Mouse (Mus musculus) c-Kit-negative CD71-positive TER-119-positive erythroid progenitor cells, embryonic 14.5 days (primary cell): ENCODE measurements around the gene Cog1.

Experiments used
- DNase-seq: peaks from one replicate; pipeline ENCODE4 v3.0.0-alpha.2; 2013; ENCODE audit warnings: low read depth, low spot score

Gene Cog1

DNA sequence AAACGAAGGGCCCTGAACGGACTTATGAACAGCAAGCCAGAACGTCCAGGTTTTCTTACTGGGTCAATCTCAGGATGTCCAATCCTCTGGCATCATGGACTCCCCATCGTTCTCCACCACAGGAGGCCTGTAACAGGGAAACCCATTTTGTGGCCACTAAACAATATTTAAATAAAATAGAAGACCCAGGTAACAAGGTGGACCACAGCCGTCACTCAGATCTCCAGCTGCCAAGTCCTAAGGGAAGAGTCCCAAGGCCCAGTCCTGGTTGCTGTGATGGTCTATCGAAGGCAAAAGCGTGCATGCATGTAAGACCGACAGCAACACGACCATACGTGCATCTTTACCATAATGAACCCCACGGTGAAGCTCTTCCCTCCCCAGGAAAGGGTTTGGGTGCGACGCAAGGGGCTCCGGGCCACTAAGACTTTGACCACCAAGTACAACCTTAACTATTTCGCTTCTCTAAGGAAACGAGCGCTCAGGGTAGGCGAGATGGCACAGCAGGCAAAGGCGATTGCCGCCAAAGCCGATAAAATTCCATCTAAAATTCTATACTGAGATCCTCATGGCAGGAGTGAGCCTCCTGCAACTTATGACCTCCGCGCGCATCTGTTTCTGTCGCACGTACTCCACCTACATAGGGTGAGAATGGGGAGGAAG, at the start of gene Cog1:
TSS of gene Cog1 (plus strand) at position 480 of the 663 bp plus-strand sequence.
- DNase-seq: no peak

DNA sequence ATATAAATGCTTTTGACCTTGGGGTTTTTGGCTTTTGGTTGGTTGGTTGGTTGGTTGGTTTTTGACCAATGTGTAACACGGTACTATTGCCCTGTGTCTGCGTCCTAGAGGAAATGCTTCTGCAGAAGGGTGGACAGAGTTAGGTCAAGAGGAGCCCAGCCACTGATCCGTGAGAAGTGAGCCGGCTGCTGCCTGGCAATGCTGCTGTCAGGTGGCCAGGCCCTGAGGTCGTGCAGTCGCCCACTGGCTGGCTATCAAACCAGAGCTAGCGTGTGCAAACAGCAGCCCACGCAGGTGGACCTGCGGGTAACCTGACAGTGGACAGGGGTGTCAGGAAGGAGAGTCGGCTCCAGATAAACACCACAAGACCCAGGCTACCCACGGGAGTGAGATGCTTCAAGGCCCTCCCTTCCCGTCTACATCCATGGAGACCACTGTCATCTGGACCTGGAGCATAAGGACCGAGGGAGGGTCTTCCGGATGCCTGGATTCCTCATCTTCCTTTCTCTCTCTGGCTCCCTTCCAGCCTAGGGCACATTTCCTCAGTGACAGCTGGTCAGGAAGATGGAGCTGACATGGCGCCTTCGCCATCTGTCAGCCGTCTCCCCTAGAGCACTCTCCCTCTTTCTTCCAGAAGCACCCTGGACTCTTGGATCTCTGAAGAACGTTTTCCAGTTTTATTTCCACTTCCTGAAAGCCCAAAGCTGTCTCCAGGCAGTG, 48.3 kb upstream of the Cog1 start:
- no peak for DNase-seq

DNA sequence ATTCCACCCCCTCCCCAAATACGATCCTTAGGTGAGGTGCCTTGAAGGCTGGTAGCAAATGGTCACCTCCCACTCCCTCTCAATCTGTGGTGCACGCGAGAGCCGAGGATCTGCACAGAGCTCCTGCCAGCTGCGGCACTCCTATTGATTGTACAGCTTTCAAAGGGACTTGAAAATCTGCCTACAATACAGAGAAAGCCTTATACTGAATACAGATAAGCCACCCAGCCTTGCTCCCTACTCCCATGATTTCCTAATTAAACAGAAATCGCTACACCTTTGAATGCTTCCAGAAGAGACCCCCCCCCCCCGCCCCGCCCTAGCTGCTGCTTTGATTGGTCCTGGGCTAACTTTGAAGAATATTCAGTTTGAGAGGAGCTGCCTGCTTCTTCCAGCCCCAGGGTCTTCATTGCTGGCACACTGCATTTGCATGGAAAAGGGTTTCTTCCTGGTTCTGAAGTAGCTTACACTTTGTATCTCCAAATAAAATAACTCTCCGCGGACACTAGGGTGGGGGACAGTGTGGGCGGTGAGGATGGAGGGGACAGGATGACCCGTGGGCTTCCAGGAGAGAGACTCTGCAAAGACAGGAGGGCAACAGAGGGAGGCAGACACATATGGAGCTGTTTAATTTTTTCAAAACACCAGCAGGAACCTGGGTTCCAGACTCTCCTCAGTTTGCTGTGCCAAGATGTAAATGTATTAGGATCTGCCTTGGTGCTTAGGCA, 47.2 kb upstream of the Cog1 start:
- DNase-seq: no peak

DNA sequence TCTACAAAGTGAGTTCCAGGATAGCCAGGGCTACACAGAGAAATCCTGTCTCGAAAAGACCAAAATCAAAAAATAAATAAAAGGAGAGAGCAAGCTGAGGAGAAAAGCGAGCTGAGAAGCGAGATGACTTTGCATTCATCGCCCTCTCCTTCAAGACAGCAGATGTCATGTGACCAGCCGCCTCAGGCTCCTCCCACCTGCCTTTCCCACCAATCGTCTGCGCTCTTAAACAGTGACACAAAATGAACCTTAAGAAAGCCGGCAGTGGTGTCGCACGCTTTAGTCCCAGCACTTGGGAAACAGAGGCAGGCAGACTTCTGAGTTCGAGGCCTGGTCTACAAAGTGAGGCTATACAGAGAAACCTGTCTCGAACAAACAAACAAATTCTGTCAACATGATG, 41.4 kb upstream of the Cog1 start:
- DNase-seq: no peak

DNA sequence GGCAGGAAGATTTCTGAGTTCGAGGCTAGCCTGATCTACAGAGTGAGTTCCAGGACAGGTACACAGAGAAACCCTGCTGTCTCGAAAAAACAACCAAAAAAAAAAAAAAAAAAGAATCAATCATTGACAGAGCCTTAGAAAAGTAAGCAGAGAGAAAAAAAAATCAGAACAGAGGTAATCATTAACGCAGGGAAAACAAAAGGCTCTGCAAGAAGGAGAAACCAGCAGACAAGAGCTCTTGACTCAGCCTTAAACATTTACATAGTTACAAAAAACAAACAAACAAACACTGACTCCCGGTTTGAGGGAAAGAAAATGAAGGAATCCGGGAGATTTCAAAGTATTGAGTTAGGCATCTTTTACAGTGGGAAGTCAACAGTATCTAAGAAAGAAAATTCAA, 39.4 kb upstream of the Cog1 start:
- no peak for DNase-seq

DNA sequence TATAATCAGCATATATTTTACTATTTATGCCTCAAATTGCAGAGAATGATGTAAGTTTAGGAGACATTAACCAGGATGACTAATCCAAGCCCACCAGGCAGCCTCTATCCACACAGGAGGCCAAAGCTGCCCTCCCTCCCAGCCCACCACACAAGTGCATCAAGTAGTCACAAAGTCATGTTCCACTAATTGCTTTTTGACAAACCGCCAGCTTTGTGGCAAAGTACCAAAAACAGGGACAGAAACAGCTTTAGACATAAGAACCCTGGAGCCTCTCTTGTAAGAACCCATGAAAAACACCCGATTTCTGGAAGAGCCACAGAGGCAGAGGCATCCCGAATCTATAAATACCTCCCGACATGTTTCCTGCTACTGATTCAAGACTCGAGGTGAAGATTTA, 38.7 kb upstream of the Cog1 start:
- no peak for DNase-seq

DNA sequence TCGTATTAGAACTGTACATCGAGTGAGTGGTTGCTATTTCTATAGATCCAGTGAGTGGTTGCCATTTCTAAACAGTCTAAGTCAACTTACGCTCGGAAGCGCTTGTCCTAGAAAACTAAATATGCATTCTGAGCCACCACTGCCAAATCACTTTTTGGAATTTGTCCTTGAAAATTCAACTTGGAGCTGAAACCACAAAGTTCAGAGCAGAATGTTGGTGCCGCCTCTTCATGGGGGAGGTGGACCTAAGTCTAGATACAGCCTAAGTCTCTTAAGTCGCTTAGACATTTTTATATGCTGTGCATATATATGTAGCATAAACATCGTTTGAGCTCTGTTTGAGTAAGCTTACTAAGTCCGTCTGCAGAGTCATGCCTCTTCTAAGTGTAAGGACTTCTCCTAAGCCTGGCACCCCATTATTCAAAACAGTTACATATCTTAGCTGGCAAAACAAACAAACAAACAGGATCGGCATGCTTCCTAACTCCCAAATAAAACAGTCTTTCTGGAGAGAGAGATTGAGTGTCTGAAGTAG, 37.8 kb upstream of the Cog1 start:
- DNase-seq: no peak

DNA sequence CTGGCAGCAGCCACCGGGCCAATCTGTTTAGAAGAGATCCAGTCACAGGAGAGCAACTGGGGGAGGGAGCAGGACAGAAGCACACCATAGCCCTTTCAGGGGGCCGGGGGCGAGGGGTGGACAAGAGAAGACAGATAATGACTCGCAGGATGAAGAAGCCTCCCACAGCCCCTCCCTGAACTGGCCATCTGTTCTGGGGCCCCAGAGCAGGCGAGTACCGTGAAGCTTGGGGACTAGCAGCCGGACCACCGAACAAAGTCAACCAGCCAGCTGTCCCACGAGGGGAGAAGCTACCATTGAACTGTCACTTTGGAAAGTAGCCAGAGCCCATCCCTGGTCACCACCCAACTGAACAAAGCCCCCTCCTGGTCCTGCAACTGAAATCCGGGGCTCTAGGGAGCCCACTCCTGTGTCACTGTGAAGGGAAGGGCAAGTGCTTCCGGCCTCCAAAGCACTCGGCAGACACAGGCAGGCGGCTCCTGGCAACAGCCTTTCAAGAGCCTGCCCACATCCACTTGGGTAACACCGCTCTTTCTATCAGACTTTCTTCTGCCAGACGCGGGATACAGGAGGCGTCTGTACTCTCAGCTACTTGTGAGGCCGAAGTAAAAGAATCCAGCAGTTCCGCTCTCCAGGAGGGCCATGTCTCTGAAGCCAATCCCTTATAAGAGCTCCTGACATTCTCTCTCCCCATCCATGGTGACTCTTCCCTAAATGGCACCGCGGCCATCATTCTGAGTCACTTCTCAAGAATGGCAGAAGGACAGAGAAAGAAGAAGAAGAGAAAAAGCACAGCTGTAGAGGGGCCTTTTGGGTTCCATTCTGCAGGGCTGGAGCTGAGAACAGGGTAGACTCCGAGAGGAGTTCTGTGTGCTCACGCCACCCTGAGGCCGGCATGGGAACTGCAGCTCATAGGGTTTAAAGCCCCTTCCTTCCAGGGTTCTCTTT, 37.0 kb upstream of the Cog1 start:
- DNase-seq: no peak

DNA sequence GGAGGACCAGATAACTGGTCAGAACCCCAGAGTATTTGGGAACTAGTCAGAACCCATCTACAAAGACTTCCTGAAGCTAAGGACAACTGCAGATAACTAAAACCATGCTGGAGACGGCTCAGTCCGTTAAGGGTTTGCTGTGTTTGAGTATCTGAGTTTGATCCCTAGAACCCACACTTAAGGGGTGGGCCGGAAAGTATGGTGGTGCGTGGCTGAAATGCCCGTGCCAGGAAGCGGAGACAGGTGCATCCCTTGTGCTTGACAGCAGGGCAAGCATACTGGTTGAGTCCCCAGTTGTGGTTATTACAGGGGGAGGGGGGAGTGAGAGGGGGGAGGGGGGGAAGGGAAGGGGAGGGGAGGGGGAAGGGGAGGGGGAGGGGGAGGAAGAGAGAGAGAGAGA, 34.5 kb upstream of the Cog1 start:
- DNase-seq: no peak

DNA sequence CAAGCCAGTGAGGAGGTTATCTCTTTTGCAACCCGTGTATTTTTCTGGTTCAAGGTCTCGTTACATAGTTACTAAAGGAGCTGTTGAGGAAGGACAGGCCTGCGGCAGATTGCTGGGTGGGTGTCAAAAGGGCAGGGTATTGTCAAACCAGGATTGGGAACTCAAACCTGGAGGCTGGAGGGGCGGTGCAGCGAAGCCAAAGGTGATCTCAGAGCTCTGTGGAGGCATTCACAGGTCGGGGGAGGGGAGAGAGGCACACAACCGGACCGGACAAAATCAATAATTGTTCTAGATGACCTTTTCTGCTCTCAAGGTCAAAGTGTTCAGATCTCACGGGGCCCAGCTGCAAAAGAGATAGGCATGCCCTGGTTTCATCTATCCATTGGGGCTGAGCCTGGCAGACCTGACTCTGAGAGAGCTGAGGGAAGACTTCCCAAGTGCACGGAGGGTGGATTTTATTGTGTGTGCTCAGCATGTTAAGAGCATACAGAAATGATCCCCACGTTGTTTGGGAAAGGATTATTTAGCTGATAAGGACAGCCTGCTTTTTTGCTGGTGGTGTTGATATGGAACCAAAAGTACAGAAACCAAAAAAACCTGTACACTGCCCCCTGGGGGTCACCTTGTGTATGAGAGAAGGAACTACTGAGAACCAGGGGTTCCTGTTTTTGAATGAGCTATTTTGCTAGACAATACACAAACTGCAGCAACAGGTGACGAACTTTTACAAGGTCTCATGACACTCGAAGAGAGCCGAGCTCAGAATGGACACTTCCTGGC, 31.6 kb upstream of the Cog1 start:
- DNase-seq: peak; percentile 8

DNA sequence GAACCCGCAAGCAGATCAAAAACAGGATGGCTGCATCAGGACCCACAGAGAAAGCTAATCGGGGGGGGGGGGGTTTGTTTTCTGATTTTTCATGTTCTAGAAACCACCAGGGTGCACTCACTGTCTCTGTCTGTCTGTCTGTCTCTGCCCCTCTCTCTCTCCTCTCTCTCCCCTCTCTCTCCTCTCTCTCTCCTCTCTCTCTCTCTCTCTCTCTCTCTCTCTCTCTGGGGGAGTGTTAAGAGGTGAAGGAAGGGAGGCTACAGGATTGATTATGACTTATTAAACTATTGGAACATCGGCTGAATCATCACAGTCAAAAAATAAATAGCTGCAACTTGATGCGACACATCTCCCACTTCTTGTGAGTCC, 30.7 kb upstream of the Cog1 start:
- no peak for DNase-seq

DNA sequence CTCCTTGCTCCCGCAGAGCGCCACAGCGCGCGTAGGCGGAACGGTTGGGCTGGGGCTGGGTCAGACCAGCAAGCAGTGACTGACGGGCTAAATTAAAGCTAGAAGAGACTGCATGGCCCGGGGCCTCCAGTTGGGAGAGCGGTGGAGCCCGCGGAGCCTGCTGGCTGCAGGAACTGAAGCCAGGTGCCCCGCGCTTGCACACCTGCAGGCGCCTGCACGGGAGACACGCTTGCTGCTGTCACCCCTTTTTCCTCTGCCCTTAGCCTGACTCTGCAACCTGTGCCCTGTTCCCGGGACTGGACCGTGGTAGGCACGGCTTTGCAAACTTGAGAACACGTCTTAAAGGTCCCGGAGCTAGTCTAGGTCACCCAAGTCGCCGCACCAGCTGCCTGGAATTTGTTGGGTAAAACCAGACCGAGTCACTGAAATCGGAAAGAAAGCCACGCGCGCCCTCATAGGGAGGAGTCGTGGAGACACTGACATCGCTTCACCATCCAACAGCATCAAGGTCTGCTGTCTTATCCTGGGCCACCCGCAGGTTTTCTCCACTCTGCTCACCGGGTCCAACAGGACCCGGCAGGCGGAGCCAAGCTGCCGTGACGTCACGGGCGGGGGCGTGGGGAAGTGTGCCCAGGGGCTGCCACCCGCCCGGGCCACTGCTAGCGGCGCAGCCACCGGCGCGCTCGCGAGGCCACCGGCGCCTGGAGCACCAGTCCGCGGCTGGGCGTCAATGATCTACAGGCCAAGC, 30.1 kb upstream of the Cog1 start, which contains the start of gene Sstr2:
TSS of gene Sstr2 (plus strand) at position 671 of the 748 bp plus-strand sequence.
- no peak for DNase-seq

DNA sequence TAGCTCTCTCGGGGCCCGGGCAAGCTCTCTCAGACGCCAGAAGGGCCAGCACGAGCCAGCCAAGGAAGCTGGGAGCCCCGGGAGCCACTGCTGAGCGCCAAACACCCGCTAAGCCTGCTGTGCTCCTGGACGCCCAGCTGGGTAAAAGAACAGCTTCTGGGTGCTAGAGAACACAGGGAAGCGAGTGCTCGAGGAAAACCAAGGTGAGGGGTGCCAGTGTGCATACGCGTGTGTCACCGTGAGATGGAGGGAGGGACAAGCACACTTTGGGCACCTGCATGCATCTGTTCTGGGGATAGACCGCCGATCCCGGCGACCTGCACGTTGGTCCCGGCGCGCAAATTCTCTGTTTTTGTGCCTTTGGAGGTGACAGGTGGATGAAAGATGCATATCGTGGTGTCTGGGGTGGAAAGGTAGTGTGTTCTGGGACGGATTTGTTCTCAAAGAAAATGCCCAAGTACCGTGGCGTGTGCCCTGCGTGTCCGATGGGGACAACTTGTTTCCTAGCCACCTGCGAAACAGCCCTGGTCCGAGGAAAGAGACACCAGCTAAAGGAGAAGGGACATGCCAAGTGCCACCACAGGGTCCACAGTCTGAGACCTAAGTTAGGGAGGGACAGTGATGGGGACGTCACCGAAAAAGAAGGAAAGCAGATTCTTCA, 29.4 kb upstream of the Cog1 start:
- DNase-seq: no peak

DNA sequence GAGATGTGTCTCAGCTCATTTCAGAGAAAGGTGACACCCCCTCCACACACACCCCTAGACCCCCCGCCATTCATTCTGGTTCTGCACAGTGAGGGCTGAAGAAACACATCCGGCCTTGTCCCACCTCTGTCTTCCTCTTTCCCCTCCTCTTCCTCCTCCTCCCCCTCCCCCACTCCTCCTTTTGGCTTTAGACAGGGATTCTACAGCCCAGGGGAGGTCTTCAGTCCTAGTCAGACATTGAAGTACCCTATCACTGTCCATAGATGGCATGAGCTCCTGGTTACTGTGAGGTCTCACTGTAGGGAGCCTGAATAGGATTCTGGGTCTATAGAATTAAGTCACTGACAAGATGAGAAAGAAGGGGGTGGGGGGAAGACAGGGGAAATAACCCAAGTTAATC, 28.0 kb upstream of the Cog1 start:
- no peak for DNase-seq

DNA sequence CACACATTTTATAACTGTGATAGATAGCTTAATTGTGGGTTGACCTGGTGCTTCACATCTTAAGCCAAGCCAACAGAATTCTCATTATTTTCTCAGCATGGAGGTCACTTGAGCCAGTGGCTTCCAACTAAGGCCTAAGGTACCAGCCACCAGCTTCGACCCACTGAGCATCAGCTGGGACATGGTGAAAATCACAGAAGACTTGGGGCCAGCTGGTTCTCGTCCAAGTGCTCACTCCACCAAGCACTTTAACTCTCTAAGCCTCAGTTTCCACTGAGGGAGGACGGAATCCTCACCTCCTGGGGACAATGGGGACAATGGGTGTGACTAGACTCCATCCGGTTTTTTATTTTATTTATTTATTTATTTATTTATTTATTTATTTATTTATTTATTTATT, 26.9 kb upstream of the Cog1 start:
- no peak for DNase-seq

DNA sequence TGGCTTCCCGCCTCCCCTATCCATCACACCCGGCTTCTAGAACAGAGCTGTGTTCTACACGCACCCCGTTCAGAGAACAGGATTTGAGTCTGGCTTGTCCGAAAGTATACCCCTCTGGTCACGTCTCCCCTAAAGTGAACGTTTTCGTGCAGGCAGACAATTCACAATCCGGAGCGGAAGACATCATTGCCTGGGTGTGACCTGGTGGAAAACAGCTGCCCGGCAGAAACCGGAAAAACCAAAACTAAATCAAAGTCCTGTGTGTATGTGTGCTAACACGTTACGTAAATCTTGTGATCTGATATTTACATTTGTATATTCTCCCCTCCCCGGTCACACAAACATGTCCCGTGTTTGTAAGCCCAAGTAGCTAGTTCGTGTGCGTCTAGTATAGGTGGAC, 23.5 kb upstream of the Cog1 start:
- no peak for DNase-seq

DNA sequence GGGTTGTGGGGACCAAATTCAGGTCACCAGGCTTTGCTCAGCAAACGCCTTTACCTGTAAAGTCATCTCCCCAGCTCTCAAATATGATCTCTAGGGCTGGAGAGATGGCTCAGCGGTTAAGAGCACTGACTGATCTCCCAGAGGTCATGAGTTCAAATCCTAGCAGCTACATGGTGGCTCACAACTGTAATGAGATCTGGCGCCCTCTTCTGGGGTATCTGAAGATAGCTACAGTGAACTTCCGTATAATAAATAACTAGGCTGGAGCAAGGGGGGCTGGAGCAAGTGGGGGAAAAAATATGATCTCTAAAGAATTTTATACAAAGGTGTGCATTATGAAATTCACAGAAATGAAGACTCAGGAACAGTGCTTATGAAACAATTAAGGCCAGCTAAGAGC, 21.2 kb upstream of the Cog1 start:
- DNase-seq: no peak

DNA sequence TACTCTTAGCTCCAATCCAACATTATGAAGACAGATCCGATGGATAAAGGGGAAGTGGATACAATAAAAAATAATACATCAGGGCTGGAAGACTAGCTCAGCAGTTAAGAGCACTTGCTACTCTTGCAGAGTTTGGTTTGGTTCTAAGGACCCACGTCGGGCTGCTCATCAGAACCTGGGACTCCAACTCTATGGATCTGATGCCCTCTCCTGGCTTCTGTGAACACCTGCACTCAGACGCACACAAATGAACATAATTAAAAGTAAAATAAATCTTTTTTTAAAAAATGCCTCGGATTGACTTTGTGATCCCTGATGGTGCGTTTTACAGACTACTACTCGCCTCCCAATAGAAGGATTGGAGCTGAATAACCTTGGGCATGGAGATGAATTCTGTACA, 18.3 kb upstream of the Cog1 start:
- DNase-seq: no peak

DNA sequence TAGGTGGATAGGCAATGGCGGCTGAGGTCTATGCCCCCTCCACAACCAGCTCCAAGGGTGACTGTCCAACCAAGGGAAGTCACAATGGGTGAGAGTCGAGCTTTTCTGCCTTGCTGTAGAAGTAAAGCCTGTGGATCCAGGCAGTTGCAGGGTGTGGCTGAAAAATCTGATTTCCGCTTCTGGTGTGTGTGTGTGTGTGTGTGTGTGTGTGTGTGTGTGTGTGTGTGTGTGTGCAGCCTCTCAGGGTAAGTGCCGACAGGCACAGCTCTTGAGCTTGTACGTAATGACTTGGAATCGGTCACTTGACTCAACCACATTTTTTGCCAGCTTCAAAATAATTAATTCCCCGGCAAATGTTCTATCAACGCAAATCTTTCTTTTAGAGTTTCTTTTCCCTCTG, 17.7 kb upstream of the Cog1 start:
- DNase-seq: no peak
